In the genomic region with DNA sequence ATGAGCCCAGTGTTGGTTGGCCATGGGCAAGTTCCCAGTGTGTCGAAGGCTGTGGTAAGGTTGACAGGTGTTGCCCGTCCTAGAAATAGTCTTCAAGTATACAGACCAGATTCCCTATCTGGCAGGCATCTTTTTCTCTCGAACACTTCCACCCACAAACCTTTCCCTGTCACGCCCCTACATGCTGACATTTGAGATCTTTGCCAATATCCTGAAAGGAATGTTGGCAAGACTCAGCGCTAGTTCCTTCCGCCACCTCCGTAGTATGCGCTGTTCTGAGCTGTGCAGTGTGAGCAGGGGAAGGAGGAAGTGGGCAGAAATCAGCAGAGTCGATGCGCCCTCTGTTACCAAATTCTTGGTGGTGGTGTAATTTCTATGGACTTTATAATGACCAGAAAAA, we compare ENCODE assay signal across 27 mouse cellular contexts. TPM values are rescaled to one million over a fixed set of nuclear protein-coding genes. Genes with fewer than 3 reads are reported as not detected.
DNase-seq lines count a peak whose midpoint lies in the region.
"Had no signal": no experiment of that assay in that cellular context is flagged by ENCODE, and none has a peak within 500 bp of the region (broad histone marks: within the 10 kb centered on the region; RNA-seq: fewer than 3 reads in every experiment).

No protein-coding gene starts in this region.

- no peaks in the 10 kb centered on the region for H3K36me3 ChIP-seq in embryonic facial prominence, embryonic 10.5 days (replicated peaks)
- H3K36me3 ChIP-seq: heart, embryonic 15.5 days; limb, embryonic 13.5 days; neural tube, embryonic 15.5 days had no signal

- WGBS in embryonic facial prominence, embryonic 10.5 days: 92% methylated on average over 10 of the region's 10 CpGs

- H3K9me3 ChIP-seq in embryonic facial prominence, embryonic 10.5 days: no peaks in the 10 kb centered on the region
- H3K9me3 ChIP-seq: heart, embryonic 15.5 days; limb, embryonic 13.5 days; neural tube, embryonic 15.5 days had no signal

- H3K4me3 ChIP-seq in embryonic facial prominence, embryonic 10.5 days: no peak overlapping the region
- H3K4me3 ChIP-seq: heart, adult 2 months; heart, embryonic 15.5 days; limb, embryonic 13.5 days; myocyte; neural tube, embryonic 15.5 days had no signal

- H3K27me3 ChIP-seq in embryonic facial prominence, embryonic 10.5 days (replicated peaks; ENCODE audit: low read depth, poor library complexity, severe bottlenecking): no peaks in the 10 kb centered on the region
- H3K27me3 ChIP-seq: heart, embryonic 15.5 days; limb, embryonic 13.5 days; neural tube, embryonic 15.5 days; Patski had no signal

- peak; percentile 12 for DNase-seq in layer of hippocampus, adult 11-12 months (ENCODE audit: low spot score)
- DNase-seq in layer of hippocampus, adult 9-10 months (ENCODE audit: low spot score): no peak
- DNase-seq in fat pad, adult 2 months (ENCODE audit: extremely low read depth, low read depth, low spot score): peak; percentile 14
- peak; percentile 47 to 51 for DNase-seq in frontal cortex, postnatal 36 days (ENCODE audit: low spot score in 2 of 2)
- peak; percentile 18 to 32 for DNase-seq in left cerebral cortex, postnatal 36 days (ENCODE audit: low spot score in 2 of 2)
- no peak for DNase-seq in ovary, adult 18-20 months (ENCODE audit: low spot score)
- no peak for DNase-seq in embryonic facial prominence, embryonic 10.5 days (ENCODE audit: low spot score)
- DNase-seq: embryo, embryonic 11 days; heart, adult 2 months; kidney, adult 18-20 months; kidney, postnatal 14 days; midbrain, embryonic 14.5 days; retina, postnatal 1 day; thymus, postnatal 14 days had no signal

- intact Hi-C loops in left cerebral cortex, postnatal 36 days (cut with DNase I): no loop called here

- H3K27ac ChIP-seq in embryonic facial prominence, embryonic 10.5 days (replicated peaks): no peak overlapping the region
- H3K27ac ChIP-seq: heart, adult 2 months; heart, embryonic 15.5 days; hindbrain, postnatal 0 days; limb, embryonic 13.5 days; liver, embryonic 14.5 days; neural tube, embryonic 15.5 days; stomach, postnatal 0 days had no signal

- H3K4me1 ChIP-seq in embryonic facial prominence, embryonic 10.5 days: no peaks in the 10 kb centered on the region
- H3K4me1 ChIP-seq: heart, embryonic 15.5 days; limb, embryonic 13.5 days; neural tube, embryonic 15.5 days had no signal

RNA-seq across cellular contexts. Expression of a gene that starts 27.8 kb away (rescaled TPM):
- total RNA-seq in left cerebral cortex, postnatal 36 days (2021): not detected
- polyA plus RNA-seq in embryonic facial prominence, embryonic 10.5 days (2016; fragmentation: Nextera tagmentation; extraction: Ambion mirVana): not detected in 2 replicates
- total RNA-seq: adrenal gland, postnatal 4 days; gastrocnemius, adult 8-10 months; heart, adult 2 months; hematopoietic stem cell, adult 5-6 weeks; hindbrain, postnatal 0 days had no signal
- polyA plus RNA-seq: forebrain, embryonic 14.5 days; heart, adult 2 months; heart, embryonic 15.5 days; hindbrain, postnatal 0 days; limb, embryonic 13.5 days; liver, embryonic 14.5 days; lung, embryonic 16.5 days; midbrain, embryonic 14.5 days; myocyte; neural tube, embryonic 15.5 days; Patski; stomach, postnatal 0 days had no signal

RNA-seq across cellular contexts. Expression of a gene that starts 39.7 kb away (rescaled TPM):
- total RNA-seq in left cerebral cortex, postnatal 36 days (2021): 10 to 100 TPM; 23.7 to 26.0 TPM
- 14.6 and 17.3 TPM in 2 replicates for polyA plus RNA-seq in embryonic facial prominence, embryonic 10.5 days (2016; fragmentation: Nextera tagmentation; extraction: Ambion mirVana)
- total RNA-seq: hematopoietic stem cell, adult 5-6 weeks had no signal

Comparison
In these comparisons a context has a peak if more than half of its experiments do, and no peak if none do; other contexts are left out.
1. DNase-seq: peak in layer of hippocampus, adult 11-12 months (single experiment), fat pad, adult 2 months (single experiment), frontal cortex, postnatal 36 days (2 of 2) and left cerebral cortex, postnatal 36 days (2 of 2); none in layer of hippocampus, adult 9-10 months (single experiment), ovary, adult 18-20 months (single experiment) and embryonic facial prominence, embryonic 10.5 days (single experiment).